Mouse (Mus musculus) B cell, adult 2 months (primary cell): Measurements from ENCODE around the gene Gamt.
A peak's percentile ranks its signal among the peaks of the same experiment; 100 is the strongest.
"Not testable (repeated sequence)": the region's sequence is repeated elsewhere in the genome, so short reads cannot be mapped to it uniquely, and the experiment has no call there.

ENCODE experiments used
- DNase-seq, 2 experiments: peaks; one replicate each; pipeline ENCODE4 v3.0.0; 2022

Gamt gene

DNA sequence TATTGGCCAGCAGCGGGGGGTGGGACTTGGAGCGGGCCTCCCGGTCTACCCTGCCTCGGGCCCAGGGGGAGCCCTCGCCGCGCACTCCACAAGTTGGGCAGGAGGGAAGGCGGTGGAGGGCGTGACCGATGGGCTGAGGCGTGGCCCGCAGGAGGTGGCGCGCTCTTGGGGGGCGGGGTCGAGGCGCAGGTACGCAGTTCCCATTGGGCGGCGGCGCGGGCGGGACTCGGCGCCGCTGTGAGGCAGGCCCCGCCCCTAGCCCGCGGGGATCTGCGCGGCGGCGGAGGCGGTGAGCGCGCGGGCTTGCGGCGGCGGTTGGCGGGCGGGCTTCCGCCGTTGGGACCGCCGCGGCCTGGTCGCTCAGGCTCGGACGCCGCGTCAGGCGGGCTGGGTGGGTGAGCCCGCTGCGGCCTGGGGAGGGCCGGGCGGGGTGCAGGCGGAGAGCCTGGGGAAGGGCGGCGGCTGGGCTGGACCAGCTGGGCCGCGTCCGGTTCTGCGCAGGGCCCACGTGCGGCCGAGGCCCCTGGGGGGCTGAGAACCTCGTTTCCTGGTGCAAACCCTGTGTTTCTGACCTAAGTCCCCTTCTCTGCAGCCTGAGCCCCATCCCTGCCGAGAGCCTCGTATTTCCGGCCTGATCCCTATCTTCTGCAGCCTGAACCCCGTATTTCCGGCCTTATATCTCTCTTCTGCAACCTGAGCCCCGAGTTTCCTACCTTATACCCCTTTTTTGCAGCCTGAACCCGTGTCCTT is 34.2 kb downstream of the Gamt start, which contains the start of gene Mum1:
Gene Mum1, plus strand, starts transcription at position 19 of the 750 bp plus-strand sequence.
- peak; percentile 97 to 98 for DNase-seq

DNA sequence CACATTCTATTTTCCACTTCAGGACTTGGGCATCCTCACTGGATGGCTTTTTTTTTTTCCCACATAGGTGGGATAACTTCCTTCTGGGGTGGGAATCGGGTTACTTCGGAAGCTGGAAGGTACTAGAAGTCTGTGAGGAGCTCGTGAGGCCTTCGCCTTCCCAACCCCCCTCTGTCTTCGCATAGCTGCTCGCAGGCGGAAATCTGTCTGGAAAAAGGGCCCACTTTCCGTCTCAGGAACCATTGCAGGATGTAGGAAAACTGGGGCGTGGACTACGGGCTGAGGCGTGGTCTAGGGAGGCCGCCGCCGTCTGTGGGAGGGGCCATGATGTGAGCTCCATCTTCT is 34.8 kb downstream of the Gamt start:
- DNase-seq: no peak

DNA sequence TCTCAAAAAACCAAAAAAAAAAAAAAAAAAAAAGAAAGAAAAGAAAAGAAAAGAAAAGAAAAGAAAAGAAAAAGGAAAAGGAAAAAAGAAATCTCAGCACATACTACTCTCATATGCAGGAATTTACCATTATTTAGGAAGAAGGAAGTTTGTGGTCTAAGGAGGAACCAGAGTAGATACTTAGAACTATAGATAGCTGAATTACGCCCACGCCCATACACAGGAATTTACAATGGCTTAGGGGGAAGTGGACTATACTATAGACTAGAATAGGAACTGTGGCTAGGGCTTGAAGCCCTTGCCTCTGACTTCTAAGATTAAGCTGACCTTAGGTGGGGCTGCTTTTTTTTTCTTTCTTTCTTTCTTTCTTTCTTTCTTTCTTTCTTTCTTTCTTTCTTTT is 37.7 kb downstream of the Gamt start:
- DNase-seq: peak; percentile 24 to 39

DNA sequence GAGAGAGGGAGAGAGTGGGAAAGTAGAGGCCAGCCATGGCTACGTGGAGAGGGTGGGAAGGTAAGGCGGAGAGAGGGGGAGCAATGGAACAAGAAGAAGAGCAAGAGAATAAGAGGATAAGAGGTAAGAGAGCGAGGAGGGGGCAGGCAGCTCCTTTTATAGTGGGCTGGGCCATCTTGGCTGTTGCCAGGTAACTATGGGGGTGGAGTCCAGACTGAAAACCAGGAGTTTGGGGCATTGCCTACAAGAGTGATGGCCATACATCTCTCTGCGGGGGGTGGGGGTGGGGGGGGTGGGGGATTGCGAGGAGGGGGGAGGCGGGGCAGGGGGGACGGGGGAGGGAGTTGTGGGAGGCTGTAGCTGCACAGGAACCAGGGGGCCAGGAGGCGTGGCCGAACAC is 40.1 kb downstream of the Gamt start:
- DNase-seq: no peak

DNA sequence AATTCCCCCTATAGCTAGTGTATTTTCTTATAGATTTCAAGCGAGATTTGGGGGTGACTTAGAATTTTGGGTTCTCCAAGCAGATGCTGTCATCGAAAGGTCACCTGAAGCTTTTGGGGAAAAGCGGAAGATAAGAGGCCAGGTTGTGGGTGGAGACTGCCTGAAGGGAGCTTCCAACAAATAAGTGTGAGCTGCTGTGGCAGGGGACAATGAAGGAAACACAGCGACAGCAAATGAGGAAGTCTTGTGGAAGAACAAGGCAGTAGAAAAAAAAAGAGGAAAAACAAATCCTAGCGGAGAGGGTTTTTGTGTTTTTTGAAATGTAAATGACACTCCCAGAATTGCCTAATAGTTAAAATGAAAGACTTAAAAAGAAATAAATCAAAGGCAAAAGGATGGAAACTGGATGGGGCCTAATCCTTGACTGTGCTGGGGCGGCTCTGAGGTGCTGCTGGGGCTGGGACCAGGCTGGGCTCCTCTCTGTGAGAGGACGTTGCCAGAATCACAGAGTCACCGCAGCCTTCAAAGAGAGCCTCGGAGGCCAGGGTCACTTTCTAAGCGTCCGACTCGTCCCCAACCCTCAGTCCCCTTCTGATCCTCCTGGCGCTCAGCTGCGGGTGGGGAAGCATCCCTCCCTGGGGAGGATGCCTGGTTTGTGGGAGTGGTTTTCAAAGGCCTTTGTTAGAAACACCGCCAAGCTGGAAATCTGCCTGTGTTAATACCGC is 45.6 kb downstream of the Gamt start:
- no peak for DNase-seq

DNA sequence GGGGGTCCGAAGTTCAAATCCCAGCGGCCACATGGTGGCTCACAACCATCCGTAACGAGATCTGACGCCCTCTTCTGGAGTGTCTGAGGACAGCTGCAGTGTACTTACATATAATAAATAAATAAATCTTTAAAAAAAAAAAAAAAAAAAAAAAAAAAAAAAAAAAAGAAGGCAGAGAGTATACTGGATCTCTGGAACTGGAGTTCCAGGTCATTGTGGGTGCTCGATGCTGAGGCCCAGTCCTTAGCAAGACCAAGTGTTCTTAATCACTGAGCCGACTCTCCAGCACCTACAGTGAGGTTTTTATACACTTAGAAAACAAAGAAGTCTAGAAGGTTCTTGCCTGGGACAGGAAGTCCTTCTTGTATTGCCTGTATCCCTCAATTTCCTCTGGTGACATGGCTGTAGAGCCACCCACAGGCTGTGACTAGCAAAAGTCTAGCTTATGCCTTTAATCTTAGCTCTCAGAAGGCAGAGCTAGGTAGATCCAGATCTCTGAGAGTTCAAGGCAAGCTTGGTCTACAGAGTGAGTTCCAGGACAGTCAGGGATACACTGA is 49.2 kb downstream of the Gamt start:
- DNase-seq: not testable (repeated sequence)

DNA sequence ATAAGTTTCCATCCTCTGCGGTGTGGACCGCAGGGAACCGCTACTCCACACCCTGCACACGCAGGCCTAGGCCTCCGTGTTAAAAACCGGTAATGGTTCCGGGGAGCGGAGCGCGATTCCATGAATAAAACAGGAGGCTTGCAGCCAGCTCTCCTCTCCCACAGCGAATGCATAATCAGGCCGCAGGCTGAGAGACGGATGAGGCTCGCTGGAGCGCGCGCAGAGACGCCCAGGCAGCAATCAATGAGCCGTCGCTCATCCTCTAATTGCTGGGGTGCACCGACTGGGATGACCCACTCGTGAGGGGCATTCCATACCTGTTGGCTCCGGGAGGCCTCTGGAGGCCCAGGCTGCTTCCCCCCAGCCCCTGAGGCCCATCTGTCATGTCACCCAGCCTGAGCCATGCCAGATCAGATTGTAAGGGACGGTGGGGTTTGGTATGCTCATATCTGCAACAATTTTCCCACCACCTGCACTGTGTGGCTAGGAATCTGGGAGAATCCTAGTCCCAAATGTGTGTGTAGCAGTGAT is 51.9 kb downstream of the Gamt start:
- DNase-seq: no peak

DNA sequence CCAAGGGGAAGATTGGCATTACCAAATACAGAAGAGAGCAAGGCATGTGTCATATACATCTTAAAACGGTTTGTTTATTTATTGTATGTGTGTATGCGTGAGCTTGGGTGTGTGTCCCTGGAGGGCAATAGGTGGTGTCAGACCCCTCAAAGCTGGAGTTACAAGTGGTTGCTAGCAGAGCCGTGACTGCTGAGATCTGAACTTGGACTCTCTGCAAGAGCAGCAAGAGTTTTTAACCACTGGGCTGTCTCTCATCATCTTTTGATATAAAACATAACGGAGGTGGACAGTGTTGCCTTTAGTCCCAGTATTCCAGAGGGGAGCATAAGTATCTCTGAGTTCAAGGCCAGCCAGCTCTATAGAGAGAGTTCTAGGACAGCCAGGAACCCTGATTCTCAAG is 52.6 kb downstream of the Gamt start:
- no peak for DNase-seq
